Mouse (Mus musculus) ES-E14 (cell line): ENCODE measurements around the gene Acbd5. TPM values are rescaled to one million over a fixed set of nuclear protein-coding genes. Genes with fewer than 3 reads are reported as not detected.

Experiments used
- DNase-seq: peaks from one replicate; pipeline ENCODE4 v3.0.0-alpha.2; 2013; ENCODE audit warnings: low read depth, low spot score
- H3K27ac ChIP-seq: 2 replicates; pipeline ENCODE4 v1.5.1; 2012; ENCODE audit warnings: low read depth, mild to moderate bottlenecking, low read length, moderate library complexity, mixed read lengths; ENCODE audit not compliant: poor library complexity, insufficient read depth, severe bottlenecking
- H3K36me3 ChIP-seq: 2 replicates; pipeline ENCODE4 v1.6.1; 2012; ENCODE audit warnings: mild to moderate bottlenecking, low read length, moderate library complexity, mixed read lengths; ENCODE audit not compliant: control insufficient read depth, poor library complexity, insufficient read depth, severe bottlenecking
- H3K4me1 ChIP-seq, 2 experiments: fragments of 150-350 bp in 1 of 2; sonication (generic) in 1 of 2; 2 replicates each; pipeline ENCODE4 v1.6.1; 2012; ENCODE audit warnings: low read length in 2 of 2, mild to moderate bottlenecking in 1 of 2, mixed read lengths in 1 of 2; ENCODE audit not compliant: control insufficient read depth in 2 of 2, insufficient read depth in 2 of 2, poor library complexity in 1 of 2
- H3K4me3 ChIP-seq, 2 experiments: fragments of 150-350 bp in 1 of 2; sonication (generic) in 1 of 2; 2 replicates each; pipeline ENCODE4 v1.5.1; 2012; ENCODE audit warnings: low read length in 2 of 2, low read depth in 1 of 2, mild to moderate bottlenecking in 1 of 2, mixed read lengths in 1 of 2; ENCODE audit not compliant: insufficient read depth in 1 of 2, poor library complexity in 1 of 2, severe bottlenecking in 1 of 2
- H3K9ac ChIP-seq: 2 replicates; pipeline ENCODE4 v1.6.1; 2012; ENCODE audit warnings: low read depth, mild to moderate bottlenecking, low read length, mixed read lengths; ENCODE audit not compliant: poor library complexity, insufficient read depth, severe bottlenecking
- H3K9me3 ChIP-seq: fragments of 150-350 bp; sonication (generic); 2 replicates; pipeline ENCODE4 v1.6.1; 2012; ENCODE audit warnings: low read depth, mild to moderate bottlenecking, low read length; ENCODE audit not compliant: control insufficient read depth, insufficient read depth
- CHD2 ChIP-seq: IDR thresholded peaks from 2 replicates; pipeline ENCODE4 v1.6.1; 2014; ENCODE audit warnings: mild to moderate bottlenecking, low read depth, low read length, inconsistent platforms
- HCFC1 ChIP-seq: IDR thresholded peaks from 2 replicates; pipeline ENCODE4 v1.6.1; 2012; ENCODE audit warnings: low read length, inconsistent platforms, borderline replicate concordance; ENCODE audit not compliant: insufficient read depth
- MAFK ChIP-seq: IDR thresholded peaks from 2 replicates; pipeline ENCODE4 v1.6.1; 2014; ENCODE audit warnings: mild to moderate bottlenecking, low read depth, low read length, inconsistent platforms; ENCODE audit not compliant: insufficient read depth
- ZC3H11A ChIP-seq: IDR thresholded peaks from 2 replicates; pipeline ENCODE4 v1.6.1; 2012; ENCODE audit warnings: low read depth, mild to moderate bottlenecking, inconsistent platforms, low read length, borderline replicate concordance
- ZNF384 ChIP-seq: IDR thresholded peaks from 2 replicates; pipeline ENCODE4 v1.6.1; 2012; ENCODE audit warnings: low read depth, low read length, inconsistent platforms
- in situ Hi-C, 2 experiments: fragments of 600-800 bp; cut with MboI; formaldehyde crosslinking; loops; one replicate each; pipeline ENCODE4 v1.15.1; 2025; ENCODE audit warnings: low sequenced_read_pairs in 2 of 2, inconsistent platforms in 1 of 2; ENCODE audit not compliant: unreplicated experiment in 2 of 2
- total RNA-seq: library from RNA; depleted of rRNA; stranded (reverse); fragments of 300-350 nt; gene quantifications from 2 replicates; pipeline ENCODE4 v1.2.3, GENCODE M21; 2012

Gene Acbd5
- total RNA-seq, 1 experiment, result 27.2 TPM

DNA sequence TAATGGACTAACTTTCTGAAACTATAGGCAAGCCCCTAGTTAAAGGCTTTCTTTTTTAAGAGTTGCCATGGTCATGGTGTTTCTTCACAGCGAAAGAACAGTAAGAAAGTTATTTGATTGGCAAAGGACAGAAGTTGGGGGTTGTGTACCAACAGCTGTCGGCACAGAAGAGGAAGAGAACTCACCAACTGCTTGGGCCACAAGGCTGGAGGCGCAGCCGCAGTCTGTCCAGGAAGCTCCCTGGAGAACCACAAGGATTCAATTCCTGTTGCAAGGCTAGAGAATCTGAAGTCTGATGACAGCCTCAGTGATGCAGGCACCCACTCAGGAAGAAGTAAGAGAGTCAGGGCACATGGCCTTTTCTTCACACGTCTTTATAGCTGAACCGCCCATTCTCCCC, 15.4 kb upstream of the Acbd5 start:
- no peak overlapping the region for H3K9ac ChIP-seq
- H3K4me1 ChIP-seq, result no peaks in the 10 kb centered on the region
- H3K27ac ChIP-seq, result no peak overlapping the region
- H3K36me3 ChIP-seq, result no peaks in the 10 kb centered on the region
- no peaks in the 10 kb centered on the region for H3K9me3 ChIP-seq
- DNase-seq, result no peak
- H3K4me3 ChIP-seq, result no peak overlapping the region
- in situ Hi-C loops, result no loop called here
- no peak for TF ChIP-seq ZNF384

DNA sequence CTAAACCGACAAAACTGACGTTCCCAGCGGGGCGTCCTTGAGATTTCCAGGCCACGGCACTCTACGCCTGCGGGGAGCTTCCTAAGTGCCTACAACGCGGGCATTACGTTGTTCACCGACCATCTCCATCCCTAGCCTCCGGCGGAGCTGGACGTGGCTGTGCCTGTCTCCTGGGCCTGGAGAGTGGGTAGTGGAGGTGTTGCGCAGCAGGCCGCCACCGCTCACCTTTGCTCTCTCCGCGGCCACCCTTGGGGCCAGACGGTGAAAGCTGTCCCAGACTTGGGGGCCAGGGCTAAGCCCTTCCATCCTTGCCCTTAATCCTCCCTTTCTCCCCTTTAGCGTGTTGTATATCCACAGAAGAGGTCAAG, 387 bp downstream of the Acbd5 start:
- Histone ChIP-seq H3K9me3 (no peaks in the 10 kb centered on the region), H3K36me3 (no peaks in the 10 kb centered on the region), H3K27ac (peak overlapping the region; percentile 29; the same call in 1 of the 2 replicates), H3K4me3 (peak overlapping the region; percentile 64 to 71), H3K4me1 (no peaks in the 10 kb centered on the region; a peak in 2 of 4 replicates), H3K9ac (peak overlapping the region; percentile 66)
- no peak for DNase-seq
- in situ Hi-C loops, result no loop called here
- no peak for TF ChIP-seq ZC3H11A
- no peak for TF ChIP-seq MAFK
- TF ChIP-seq ZNF384, result no peak
- TF ChIP-seq HCFC1, result no peak
- TF ChIP-seq CHD2, result no peak

- no peaks in the 10 kb centered on the region; a peak in 2 of 4 replicates for H3K4me1 ChIP-seq
- H3K27ac ChIP-seq, result peak overlapping the region; percentile 32; the same call in 1 of the 2 replicates
- H3K36me3 ChIP-seq, result no peaks in the 10 kb centered on the region
- 0 out of 2 replicates have a peak, but pooled peaks have one; percentile 41 for TF ChIP-seq HCFC1
- TF ChIP-seq MAFK, result no peak
- H3K9ac ChIP-seq, result peak overlapping the region; percentile 66
- DNase-seq, result peak; percentile 74
- in situ Hi-C loops, result no loop called here
- peak overlapping the region; percentile 64 to 71 for H3K4me3 ChIP-seq
- H3K9me3 ChIP-seq, result no peaks in the 10 kb centered on the region
Observed at GRCm38 (mm10) chr2:23068894-23069744, 1.2 kb downstream of the Acbd5 start.

GRCm38 (mm10) chr2:23070491-23070890, 2.5 kb downstream of the Acbd5 start:
- H3K9ac ChIP-seq, result no peak overlapping the region
- no peak overlapping the region for H3K27ac ChIP-seq
- H3K4me1 ChIP-seq, result no peaks in the 10 kb centered on the region; a peak in 2 of 4 replicates
- no peak for DNase-seq
- no peak overlapping the region for H3K4me3 ChIP-seq
- H3K36me3 ChIP-seq, result no peaks in the 10 kb centered on the region
- TF ChIP-seq MAFK, result no peak
- TF ChIP-seq ZNF384, result no peak
- H3K9me3 ChIP-seq, result no peaks in the 10 kb centered on the region
- in situ Hi-C loops, result no loop called here

DNA sequence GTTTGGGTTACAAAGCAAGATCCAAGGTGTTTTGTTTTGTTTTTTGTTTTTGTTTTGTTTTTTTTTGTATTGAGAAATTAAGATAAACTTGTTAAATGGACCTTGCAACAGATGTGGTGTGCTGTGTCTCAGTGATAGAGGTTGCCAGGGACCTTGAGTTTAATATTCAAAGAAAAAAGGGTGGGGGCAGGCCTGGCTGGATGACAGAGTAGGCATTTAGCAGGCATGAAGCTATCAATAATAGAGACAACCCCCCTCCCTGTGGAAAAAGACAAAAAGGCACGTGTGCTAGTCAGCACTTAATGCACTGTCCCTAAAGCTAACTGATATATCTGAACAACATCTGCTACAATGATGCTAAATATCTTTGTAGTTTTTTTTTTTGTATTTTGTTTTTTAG, 3.4 kb downstream of the Acbd5 start:
- Histone ChIP-seq H3K9ac (no peak overlapping the region), H3K27ac (no peak overlapping the region), H3K4me1 (no peaks in the 10 kb centered on the region; a peak in 2 of 4 replicates), H3K9me3 (no peaks in the 10 kb centered on the region), H3K4me3 (no peak overlapping the region), H3K36me3 (no peaks in the 10 kb centered on the region)
- in situ Hi-C loops, result no loop called here
- DNase-seq, result no peak
- TF ChIP-seq MAFK (no peak), CHD2 (no peak), ZNF384 (no peak), ZC3H11A (no peak), HCFC1 (no peak)
